Mouse (Mus musculus): ENCODE measurements around the gene Slx.
"Not testable (repeated sequence)": the region's sequence is repeated elsewhere in the genome, so short reads cannot be mapped to it uniquely, and the experiment has no call there.

Slx gene

DNA sequence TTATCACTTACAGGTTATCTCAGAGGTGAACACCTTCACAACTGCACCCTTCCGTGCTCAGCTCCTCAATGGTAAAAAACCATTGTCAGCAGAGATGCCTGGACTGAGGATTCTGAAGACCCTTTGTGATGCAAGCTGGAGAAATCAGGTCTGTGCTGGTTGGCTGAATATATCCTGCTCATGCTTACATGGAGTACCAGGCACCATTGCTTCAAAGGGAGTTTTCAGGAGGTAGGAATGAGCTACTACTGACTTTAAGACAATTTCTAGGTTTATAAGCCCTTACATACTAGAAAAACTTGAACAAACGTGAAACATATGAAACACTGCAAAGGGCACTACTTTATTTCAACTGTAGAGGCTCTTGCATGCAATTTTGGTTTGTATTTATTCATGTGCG is at the start of gene Slx:
TSS of gene Slx (minus strand) at position 101 of the 400 bp plus-strand sequence.
- DNase-seq (ENCODE audit: low spot score) = not testable (repeated sequence)
